Mouse (Mus musculus) E14TG2a.4 (cell line): ENCODE data around the gene Cdc42ep3.

ENCODE experiments used
- CTCF ChIP-seq: conservative IDR thresholded peaks from 2 replicates; pipeline ENCODE4 v1.5.1; 2014; ENCODE audit warnings: low read length
- NANOG ChIP-seq: IDR thresholded peaks from 2 replicates; pipeline ENCODE4 v1.6.1; 2014; ENCODE audit warnings: borderline replicate concordance, low read length, mixed read lengths
- POU5F1 ChIP-seq: IDR thresholded peaks from 2 replicates; pipeline ENCODE4 v1.6.1; 2014; ENCODE audit warnings: low read length, borderline replicate concordance

DNA sequence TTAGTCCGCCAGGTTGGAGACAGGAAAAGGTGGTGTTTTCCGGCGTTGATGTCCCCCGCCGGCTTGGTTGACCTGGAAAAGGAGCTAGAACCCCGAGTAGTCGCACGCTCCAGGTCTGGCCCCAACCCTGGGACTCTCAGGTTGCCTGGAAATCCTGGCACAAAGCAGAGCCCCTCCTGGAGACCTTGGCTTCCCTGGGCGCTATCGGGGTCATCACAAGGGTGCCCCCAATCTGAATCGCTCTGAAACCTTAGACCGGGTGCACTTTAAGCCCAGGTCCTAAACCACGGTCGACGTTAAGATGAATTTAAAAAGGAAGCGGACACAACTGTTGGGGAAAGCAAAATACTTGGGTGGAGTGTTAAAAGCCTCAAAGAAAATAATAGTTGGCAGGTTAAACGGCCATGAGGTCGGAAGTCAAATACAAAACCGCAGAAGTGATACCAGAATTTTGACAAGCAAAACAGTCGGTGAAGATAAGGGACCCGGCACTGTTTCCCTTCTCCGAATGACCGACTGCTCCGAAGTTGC lies 1.2 kb upstream of the Cdc42ep3 start:
- no peak for TF ChIP-seq CTCF
- no peak for TF ChIP-seq POU5F1
- no peak for TF ChIP-seq NANOG
